Mouse (Mus musculus) olfactory bulb, adult 2 months (tissue): Measurements from ENCODE around the gene Xcl1.

Experiments used
- CTCF ChIP-seq: fragments of 200-500 bp; IDR thresholded peaks from 2 replicates; pipeline ENCODE4 v1.5.1; 2012; ENCODE audit warnings: low read depth, mild to moderate bottlenecking, low read length, moderate library complexity; ENCODE audit not compliant: insufficient read depth
- POLR2A ChIP-seq: fragments of 200-500 bp; IDR thresholded peaks from 2 replicates; pipeline ENCODE4 v1.6.1; 2012; ENCODE audit warnings: mild to moderate bottlenecking, low read depth, low read length, moderate library complexity; ENCODE audit not compliant: insufficient read depth

GRCm38 (mm10) chr1:164896211-164897145, 38.8 kb downstream of the Xcl1 start:
- TF ChIP-seq CTCF, result no peak
- TF ChIP-seq POLR2A, result no peak
